Mouse (Mus musculus) urinary bladder, adult 2 months (tissue): ENCODE results near the gene Pacs2. TPM values are rescaled to one million over a fixed set of nuclear protein-coding genes. Genes with fewer than 3 reads are reported as not detected.

Experiments
- DNase-seq: peaks from one replicate; pipeline ENCODE4 v3.0.0; 2022; ENCODE audit warnings: low spot score
- polyA plus RNA-seq: library from polyadenylated mRNA; depleted of rRNA; stranded (reverse); fragments of >200 nt; gene quantifications from 2 replicates; pipeline ENCODE4 v1.2.3, GENCODE M21; 2012; rRNA removed

Gene Pacs2
- 38.9 and 40.9 TPM in 2 replicates for polyA plus RNA-seq

DNA sequence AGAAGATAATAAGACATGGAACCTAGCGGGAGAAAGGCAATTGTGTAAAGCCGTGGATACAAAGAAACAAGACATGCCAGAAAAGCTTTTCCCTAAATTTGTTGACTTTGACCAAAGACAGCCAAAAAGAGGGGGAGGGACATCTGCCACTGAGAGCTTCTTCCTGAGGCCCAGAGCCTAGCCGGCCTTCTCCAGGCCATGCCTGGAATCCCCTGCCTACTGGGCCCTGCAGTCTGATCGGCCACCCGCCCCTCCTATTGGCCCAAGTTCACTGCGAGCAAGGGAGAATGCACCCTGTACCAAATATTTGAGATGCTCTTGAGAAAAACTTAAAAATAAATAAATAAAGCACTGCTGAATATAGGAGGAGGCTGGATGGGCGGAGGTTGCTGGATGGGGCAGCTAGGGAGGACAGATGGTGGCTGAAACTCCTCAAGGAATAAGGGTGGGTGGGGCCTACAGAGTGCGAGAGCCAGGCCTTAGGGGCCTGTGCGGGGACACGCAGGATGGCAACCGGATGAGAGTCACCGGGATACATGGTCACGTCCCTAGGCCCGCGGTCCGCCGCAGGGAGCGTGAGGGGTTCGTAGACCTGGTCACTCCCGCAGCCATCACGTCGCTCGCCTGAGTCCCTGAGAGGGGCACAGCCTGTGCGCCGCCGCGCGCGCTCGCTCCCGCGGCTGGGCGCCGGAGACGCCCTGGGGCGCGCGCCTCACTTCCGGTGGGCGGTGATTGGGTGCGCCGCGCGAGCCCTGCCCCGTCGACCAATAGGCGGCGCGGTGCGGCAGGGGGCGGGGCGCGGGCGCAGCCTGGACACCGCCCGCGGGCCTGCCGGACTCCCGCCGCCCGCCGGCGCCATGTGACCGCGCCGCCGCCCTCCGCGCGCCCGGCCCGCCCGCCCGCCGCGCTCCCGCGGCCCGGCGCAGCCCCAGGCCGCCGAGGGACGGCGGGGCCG is at the start of gene Pacs2:
TSS of gene Pacs2 (plus strand) at position 905 of the 955 bp plus-strand sequence.
- DNase-seq = peak; percentile 95

DNA sequence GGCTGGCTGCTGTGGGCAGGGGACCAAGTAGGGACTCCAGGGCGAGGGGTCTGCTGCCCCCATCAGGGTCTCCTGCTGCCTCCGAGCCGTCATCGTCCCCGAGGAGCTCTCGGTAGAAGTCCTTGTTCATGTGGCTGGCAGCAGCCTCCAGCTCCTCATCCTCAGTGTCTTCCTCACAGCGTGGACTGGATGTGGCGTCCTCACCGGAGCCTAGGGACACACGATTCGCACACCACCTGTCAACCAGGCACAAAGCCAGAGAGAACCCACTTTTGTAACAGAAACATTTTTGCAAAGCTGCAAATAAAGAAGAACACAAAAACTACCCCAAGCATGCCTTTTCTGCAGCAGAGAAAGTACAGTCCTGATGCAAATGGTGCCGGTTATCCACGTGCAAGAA is 48.5 kb upstream of the Pacs2 start:
- no peak for DNase-seq

DNA sequence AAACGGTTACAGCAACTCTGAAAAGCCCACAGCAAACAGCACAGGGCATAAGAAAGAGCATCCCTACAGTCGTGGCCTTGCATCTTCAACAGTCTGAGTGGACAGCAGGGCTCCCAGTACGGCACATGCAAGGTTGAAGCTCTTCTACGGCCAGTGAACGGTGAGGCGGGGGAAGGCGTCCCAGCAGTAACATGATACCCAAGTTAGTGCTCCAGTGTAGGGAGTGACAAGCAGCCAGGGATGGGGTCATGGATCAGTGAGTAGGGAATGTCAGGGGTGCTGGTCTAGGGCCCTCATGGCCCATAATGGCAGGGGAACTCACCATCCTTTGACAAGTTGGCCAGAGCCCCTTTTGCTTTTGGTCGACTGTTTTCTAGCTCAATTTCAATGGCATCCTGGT is 45.4 kb upstream of the Pacs2 start:
- DNase-seq = no peak

DNA sequence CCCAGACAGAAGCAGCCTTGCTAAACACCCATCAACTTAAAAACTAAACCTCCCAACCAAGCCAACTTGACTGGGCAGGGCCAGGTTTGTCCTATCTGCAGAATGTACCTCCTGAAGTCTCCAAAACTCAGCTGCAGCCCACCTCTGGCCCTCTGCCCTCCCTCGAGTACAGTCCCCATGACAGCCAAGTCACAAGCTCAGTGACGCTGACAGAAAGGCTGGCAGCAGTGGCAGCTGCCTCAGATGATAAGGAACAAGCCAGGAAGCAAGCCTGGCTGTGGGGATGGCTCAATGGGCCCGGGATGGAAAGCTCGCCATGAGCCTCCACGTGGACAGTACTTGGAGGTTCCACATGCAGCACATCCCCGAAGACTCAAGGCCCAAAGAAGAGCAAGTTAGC is 44.7 kb upstream of the Pacs2 start:
- DNase-seq = no peak

DNA sequence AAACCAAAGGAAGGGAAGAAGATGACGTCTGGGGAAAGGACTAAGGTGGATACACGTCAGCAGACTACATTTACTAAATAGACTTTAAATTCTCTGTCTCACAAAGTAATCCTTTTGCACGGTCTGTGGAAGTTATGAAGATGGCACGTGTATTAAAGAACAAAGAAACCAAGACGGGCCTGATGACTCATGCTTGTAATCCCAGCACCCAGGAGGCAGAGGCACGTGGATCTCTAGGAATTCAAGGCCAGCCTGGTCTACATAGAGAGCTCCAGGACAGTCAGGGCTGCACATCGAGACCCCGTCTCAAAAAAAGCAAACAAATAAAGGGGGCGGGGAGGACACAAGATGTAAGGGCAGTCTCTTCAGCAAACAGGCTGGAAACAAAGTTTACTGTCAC is 39.6 kb upstream of the Pacs2 start:
- DNase-seq = no peak

DNA sequence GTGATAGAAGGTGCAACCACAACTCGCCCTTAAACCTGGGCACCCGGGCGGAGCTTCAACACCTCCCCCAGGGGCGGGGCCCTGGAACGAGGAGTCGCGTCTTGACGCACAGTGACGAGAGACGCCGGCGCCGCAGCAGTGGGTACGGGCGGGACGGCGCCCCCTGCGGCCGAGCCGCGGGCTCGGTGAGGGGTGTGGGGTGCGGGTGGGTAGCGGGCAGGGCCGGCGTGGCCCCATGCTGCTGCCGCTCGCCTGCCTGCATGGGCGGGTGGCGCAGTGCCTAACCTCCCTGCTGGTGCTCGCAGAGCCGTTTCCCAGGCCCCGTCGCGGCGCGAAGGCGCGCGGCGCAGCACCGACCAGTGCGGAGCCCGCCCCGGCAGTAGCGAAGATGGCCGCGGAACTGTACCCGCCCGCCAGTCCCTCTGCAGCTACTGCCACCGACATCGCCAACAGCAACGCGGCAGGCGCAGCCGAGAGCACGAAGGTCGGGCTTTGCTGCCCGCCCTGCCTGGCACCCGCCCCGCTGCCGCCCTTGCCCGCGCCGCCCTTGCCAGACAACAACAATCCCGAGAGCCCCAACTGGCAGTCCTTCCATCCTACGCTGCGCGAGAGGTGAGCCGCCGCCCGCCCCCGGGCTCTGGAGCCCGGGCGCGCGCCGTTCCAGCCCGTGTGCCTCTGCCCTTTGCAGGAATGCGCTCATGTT is 37.8 kb upstream of the Pacs2 start, which contains the start of gene Btbd6:
TSS of gene Btbd6 (plus strand) at position 112 of the 703 bp plus-strand sequence.
- DNase-seq = peak; percentile 80

DNA sequence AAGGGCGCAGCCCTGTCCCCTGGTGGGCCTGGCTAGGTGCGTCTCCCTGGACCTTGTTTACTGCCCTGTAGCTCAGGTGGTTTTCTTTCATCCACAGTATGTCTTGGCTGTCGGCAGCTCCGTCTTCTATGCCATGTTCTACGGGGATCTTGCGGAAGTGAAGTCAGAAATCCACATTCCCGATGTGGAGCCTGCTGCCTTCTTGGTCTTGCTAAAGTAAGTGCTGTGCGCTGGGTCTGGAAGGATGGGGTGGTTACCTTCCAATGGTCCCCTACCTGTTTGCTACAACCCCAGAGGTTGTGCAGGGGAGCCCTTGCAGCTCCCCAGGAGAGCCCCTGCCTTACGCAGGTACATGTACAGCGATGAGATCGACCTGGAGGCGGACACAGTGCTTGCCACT is 37.2 kb upstream of the Pacs2 start:
- DNase-seq = no peak

DNA sequence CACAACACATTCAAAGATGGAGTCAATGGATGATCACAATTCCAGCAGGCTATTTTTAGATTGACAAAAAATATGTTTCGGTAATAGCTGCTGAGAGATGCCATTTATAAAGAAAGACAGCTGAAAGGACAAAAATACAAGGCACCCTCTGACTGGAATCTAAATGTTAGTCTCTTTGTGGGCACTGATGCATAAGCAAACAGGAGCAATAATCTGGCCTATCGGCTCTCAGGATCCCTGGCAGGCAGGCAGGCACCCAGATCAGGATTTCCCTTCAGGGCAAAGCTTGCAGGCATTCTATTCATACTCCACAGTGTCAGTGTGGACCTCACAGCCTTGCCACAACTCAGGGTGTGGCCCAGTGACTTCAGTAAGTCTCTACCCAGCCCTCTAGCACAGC is 32.3 kb upstream of the Pacs2 start:
- no peak for DNase-seq

DNA sequence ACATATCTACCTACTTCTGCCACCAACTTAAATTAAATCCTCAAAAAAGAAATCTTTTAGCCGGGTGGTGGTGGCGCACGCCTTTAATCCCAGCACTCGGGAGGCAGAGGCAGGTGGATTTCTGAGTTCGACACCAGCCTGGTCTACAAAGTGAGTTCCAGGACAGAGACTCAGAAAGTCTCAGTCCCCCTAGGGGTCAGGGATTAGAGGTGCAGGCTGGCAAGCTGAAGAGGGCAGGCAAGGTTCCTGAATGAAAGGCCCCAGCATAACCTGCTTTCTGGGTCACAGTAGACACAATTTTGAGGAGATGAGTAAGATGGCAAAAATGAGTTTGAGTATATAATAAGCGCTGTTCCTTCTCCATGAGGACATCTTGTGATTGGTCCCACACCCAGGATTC is 29.0 kb upstream of the Pacs2 start:
- no peak for DNase-seq

DNA sequence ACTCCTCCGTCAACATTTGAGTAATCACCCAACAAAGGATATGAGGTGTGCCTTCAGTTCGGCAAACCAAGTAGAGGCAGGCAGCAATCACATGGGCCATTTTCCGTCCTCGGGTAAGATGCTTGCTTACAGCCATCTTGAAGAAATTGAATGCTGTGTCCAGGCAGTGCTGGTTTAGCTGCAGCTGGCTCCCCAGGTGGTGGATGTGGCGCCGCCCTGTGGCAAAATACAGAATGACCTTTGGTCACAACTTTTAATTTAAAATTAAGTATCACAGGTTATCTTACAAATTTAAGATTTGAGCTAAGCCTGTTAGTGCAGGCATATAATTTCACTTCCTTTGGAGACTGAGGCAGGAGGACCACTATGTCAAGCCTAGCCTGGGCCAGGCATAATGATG is 26.4 kb upstream of the Pacs2 start:
- DNase-seq = no peak

DNA sequence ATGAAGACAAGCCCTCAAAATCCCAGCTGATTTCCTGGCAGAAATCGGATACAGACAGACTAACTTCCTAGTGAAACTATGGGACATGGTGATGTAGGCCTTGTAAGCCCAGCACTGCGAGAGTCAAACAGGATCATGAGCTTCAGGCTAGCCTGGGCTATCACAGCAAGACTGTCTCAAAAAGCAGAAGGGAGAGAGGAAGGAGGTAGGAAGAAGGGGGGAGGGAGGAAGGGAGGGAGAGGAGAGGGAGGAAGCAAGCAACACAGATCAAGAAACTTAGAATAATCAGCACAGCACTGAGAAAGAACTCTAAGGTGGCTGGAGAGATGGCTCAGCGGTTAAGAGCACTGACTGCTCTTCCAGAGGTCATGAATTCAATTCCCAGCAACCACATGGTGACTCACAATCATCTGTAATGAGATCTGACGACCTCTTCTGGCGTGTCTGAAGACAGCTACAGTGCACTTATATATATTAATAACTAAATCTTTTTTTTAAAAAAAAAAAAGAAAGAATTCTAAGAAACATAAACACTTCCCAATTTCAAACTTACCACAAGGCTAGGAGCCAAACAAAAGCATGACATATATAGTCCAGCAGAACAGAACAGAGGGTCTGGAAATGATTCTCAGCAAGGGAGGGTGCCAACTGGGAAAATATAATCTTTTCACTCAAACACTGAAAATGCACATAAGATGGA is 23.5 kb upstream of the Pacs2 start:
- DNase-seq = no peak

DNA sequence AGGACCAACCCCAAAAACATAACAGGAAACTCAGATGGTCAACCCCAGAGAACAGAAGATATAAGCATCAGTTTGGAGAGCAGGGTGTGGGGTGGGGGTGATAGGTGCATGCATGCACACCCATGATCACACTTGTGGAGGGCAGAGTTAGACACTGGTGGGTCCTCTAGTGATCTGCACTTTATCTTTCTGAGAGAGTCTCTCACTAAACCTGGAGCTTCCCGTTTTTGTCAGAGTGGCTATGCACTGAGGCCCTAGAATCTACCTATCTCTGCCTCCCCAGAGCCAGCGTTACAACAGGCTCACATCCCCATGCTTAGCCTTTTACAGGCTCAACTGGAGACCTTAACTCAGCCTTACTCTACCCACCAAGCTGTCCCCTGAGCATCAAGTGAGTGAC is 22.9 kb upstream of the Pacs2 start:
- no peak for DNase-seq

DNA sequence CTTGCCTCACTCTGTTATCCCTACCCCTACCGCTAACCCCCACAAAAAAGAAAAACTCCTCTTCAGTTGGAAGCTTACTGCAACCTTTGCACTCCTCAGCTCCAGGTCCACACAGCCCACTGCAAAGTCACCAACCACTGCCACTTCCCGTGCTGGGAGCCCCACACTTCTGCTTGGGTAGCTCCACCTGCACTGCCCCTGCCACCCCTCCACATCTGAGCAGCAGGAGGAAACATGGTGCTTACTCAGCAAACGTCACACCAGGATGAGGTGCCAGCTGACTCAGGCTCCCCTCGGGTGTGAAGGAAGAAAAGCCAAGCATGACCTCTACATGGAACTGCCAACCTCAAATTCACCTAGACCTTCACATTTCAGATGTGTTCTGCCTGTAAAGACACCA is 20.2 kb upstream of the Pacs2 start:
- DNase-seq = no peak

DNA sequence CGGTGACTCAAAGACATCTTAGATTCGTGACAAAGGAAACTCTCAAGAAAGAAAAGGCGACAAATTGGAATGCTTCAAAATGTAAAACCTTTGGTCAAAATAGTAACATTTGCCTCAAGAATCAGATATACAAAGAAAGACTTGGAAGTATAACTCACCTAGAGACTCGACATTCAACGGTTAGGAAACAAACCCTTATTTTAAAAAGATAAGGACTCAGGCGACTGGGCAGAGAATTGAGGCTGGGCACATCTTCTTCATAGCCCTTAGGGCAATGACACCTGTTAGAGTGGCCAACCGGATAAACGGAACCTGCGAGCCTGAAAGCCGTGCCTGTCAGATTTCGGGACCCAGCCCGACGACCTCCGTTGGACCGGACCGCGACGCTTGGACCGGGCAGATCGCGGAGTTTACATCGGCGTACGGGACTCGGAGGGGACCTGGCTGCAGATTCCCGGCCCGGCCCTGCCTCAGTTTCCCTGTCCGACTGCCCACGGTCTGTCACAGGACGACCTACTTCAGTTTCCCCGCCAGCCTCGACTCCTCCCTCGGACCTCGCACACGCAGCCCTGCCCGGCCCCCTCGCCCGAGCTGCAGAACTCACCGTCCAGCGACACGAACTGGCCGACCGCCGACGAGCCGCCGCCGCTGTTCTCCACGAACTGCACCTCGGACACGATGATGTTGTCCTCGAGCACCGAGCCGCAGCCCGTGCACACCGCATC is 14.6 kb upstream of the Pacs2 start:
- no peak for DNase-seq

DNA sequence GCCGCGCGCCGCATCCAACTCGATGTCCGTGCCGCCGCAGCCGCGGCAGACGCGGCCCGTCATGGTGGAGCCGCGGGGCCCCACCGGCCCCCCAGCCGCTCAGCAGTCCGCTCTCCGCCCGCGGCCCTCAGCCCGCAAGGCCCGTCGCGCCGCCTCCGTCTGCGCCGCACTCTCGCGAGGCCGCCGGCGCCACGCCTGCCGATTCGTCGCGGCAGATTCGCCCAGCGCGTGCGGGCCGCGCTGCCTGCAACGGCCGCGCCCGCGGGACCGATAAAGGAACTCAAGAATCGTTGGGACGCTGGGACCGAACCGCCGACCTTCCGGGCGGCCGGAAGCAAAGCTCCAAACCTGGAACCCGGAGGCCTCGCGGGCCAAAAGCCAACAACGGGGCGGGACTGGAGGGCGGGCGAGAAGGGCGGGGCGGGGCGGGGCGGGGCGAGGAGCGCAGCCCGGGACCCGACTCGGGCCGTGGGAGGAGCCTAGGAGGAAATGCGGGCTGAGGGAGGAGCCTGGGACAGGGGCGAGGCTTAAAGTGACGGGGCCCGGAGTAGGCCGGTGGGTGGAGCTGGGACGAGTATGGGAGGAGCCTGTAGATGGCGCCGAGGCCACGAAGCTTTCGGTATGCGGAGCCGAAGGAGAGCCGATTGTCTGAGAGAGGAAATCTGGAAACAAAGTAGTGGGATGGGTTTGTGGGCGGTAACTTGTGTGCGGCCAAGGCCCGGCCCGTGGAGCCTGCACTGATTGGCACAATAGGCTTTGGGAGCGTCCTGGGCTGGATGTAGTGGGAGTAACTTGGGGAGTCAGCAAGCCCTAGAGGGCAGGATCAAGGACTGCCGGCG is 13.8 kb upstream of the Pacs2 start, which contains the start of gene Brf1:
TSS of gene Brf1 (minus strand) at position 411 of the 839 bp plus-strand sequence.
- DNase-seq = peak; percentile 90

DNA sequence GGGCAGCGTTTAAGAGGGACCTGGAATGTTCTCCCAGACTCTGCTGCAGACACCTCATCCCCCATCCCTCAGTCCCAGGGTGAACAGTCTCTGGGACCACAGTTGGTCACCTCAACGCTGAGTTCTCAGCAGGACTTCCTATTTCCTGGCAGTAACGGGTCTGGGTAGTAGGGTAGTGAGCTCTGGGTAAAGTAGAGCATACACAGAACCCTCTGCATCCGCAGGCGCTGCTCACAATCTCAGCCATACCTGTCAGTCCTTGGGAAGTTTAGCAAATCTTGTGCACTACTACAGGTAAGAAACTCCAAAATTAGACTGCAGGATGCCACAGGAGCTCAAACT is 13.2 kb upstream of the Pacs2 start:
- no peak for DNase-seq

DNA sequence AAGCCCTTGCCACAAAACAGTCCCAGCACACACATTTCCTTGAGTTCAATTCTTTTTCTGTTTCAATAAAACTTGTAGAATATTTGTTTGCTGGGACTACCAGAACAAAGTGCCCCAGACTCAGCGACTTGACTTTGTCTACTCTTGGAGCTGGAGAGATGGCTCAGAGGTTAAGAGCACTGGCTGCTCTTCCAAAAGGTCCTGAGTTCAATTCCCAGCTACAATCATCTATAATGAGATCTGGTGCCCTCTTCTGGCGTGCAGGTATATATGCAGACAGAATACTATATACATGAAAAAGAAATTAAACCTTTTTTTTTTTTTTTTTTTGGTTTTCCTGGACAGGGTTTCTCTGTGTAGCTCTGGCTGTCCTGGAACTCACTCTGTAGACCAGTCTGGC is 11.6 kb upstream of the Pacs2 start:
- DNase-seq = no peak

DNA sequence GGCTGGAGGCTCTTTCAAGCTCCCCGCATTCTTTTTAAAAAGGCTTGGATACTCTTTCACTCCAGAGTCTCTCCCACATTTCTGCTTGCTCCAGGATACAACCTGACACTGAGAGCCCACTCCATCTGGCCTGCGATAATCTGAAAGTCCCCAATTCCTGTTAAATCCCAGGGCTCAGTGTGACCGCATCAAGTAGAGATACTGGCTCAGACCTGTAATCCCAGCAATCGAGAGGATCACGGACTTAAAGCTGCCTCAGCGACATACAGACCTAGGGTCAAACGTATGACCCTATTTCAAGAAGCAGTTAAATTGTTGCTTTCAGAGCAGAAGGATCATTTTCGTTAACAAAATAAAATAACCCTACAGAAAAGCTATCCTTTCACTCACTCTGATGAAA is 10.3 kb upstream of the Pacs2 start:
- no peak for DNase-seq

DNA sequence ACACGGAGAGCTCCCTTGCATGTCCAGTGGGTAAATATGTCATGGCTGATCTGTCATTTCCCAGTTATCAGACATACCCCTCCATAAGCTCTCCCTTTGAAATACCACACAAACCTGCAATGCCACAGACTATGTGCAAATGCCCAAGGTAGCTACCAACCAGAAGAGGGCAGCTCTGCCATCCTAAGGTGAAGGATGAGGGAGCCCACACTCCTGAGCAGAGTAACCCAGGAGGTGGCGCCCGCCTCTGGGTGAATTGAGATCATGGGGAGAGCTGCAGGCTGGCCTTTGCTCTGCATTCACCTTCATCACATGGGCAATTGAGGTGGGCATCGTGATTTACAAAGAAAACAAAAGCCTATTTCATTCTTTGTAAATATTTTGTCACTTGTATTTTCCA is 9.3 kb upstream of the Pacs2 start:
- no peak for DNase-seq

DNA sequence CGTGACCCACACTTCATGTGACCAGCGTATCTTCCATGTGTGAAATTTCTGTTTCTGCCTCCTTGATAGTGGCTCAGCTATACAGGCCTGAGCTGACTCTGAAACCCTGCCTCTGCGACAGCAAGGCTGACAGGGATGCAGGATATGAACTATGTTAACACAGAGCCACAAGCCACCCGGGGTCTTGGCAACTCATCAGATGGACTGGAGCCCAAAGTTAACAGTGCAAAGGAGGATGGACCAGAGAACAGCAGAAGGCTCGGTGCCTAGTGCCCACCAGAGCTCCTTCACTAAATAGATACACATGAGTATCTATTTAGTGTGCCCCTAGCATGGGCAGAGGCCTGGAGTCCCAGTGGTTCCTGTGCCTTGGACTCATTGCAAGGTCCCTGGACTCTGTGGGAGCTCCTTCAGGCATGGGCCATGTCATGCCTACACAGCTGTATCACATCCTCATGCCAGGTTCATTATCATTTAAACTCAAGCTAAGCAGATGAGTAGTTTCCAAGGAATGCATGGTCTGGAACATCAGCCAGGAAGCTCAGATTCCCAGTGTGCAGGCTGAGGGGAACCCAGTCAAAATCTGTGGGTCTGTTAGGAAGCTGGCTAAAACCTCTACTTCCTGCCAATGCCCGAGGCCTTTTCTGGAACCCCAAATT is 2.5 kb upstream of the Pacs2 start:
- no peak for DNase-seq
